Mouse (Mus musculus) brain, embryonic 18.5 days (tissue): ENCODE measurements around the gene Sp100.
"Not testable (repeated sequence)": the region's sequence is repeated elsewhere in the genome, so short reads cannot be mapped to it uniquely, and the experiment has no call there.

Experiments
- DNase-seq: peaks from one replicate; pipeline ENCODE4 v3.0.0-alpha.2; 2012; ENCODE audit warnings: low read depth, low spot score

Sp100 gene

DNA sequence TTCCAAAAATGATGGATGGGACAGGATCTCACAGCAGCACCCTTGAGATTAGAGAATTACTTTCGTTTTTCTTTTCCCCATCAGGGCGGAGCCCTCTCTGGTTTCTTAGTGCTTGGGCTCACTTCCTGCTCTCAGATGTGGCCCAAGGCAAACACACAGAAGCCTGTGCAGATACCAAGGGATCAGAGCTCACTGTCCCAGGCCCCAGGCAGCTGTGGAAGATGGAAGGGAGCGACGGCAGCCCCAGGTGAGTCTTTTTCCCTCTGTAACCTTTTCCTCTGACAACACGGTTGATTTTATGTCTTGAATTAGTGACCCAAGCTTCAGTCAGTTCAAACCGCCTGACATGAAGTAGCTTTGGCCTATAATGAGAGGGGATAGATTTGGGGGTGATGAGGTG is at the start of gene Sp100:
Sp100 (plus strand) TSS at position 108 of the 400 bp plus-strand sequence.
- DNase-seq: not testable (repeated sequence)

GRCm38 (mm10) chr1:85600078-85600477 is 49.7 kb upstream of the Sp100 start, which contains the start of gene Sp140:
Gene Sp140 (plus strand): TSS chr1:85600378.
- not testable (repeated sequence) for DNase-seq

DNA sequence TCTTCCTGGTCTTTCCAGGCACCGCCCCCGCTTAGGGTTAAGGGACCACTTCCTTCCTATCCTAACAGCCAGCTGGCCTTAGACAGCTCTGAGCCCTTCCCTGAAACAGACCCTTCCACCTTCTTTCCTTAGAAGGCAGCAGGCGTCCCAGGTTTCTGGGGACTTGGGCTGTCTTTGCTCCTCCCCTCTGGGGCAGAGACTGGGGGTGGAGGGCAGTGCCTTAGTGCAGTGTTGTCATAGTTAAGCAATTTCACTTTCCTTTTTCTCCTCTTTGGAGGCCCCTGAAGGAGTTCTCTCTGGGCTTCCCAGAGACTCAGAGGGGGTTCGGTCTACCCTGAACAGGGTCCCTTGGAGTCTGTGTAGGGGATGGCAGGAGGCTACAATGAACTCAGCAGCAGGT is 49.0 kb upstream of the Sp100 start:
- DNase-seq: not testable (repeated sequence)

DNA sequence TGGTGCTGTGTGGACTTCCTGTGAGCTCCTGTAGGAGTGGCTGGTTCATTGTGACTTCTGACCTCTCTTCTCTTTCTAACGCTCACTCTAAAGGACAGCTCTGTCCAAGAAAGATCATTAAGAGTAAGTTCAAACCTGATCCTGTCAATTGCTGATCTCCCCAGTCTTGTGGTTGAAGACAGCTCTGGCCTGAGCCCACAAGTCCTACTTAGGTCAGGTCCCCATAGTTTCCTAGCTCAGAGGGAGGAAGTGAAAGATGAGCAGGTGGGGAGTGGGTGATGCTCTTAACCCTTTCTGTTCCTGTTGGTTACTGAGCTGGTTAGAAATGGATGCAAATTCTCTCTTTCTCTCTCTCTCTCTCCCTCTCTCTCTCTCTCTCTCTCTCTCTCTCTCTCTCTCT is 45.4 kb upstream of the Sp100 start:
- not testable (repeated sequence) for DNase-seq

- DNase-seq: not testable (repeated sequence)
Measured at GRCm38 (mm10) chr1:85608361-85608760, 41.4 kb upstream of the Sp100 start.

- DNase-seq: not testable (repeated sequence)
Measured at GRCm38 (mm10) chr1:85610581-85610980, 39.2 kb upstream of the Sp100 start.

DNA sequence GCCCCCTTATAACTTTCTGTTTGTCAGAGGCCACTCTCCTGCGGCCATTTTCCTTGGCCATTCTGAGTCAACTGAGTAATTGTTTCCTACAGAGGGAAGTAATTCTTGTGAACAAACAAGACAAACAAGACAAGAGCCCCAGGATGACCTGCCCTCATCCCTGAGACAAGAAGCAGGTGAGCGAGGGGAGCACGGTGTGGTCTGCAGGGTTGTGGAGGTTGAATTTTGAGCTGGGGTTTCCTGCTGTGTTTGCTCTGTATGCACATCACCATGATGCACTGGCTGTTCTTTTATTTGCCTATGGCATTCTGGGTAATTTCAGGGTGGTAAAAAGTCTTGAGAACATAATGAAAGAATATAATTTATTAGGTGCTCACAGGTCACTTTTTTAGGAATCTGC is 34.7 kb upstream of the Sp100 start:
- not testable (repeated sequence) for DNase-seq

DNA sequence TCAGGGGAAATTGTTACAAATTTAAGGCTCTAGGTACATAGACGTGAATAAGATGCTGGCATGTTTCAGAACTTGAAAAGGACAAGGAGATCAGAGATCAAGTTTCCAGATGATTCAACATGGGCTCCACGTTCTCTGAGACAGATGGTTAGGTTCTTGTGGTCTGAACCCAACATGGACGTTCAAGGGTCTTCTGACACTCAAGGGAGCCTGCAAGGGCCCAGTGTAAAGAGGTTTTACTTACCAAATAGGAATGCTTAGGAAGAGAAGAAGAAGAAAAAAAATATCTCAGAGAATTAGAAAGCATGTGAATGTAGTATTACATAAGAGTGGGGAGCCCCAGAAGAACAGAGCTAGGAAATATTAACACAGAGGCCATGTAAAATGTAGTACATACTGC is 34.0 kb upstream of the Sp100 start:
- not testable (repeated sequence) for DNase-seq

DNA sequence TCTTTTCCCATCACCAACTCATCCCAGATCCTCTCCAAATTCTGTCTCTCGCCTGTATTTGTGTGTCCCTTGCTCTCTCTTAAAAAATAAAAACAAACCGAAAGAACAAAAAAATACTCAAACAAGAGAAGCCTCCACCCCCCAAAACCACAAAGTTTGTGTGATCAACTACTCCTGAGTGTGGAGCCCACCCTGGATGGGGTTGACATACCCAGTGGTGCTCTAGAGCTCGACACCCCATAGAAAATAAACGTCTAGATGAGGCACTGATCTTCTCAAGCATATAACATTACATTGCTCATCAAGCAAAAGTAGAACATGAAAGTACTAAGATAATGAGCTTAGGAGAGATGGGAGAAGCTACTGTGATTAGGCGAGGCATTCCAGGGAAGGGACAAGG is 32.6 kb upstream of the Sp100 start:
- DNase-seq: not testable (repeated sequence)

GRCm38 (mm10) chr1:85618689-85619088 is 31.1 kb upstream of the Sp100 start:
- not testable (repeated sequence) for DNase-seq

- DNase-seq: not testable (repeated sequence)
Measured at GRCm38 (mm10) chr1:85636936-85637335, 12.9 kb upstream of the Sp100 start.

DNA sequence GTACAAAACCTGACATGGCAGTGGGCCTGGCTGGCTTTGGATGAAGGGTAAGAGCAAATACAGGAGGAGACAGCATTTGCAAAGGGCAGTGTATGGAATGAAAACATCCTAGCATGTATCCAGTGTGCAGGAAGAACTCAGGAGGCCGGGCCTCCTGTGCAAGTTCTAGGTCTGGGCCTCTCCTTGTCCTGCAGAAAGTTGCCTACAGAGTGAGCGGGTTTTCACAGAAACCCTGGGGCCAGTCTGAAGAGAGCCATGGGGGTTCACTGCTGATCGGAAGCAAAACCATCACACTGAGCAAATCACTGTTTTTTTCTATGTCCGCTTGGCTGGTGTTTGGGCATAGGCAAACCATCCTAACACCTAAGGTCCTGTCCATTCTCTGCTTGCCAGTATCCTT is 11.6 kb upstream of the Sp100 start:
- not testable (repeated sequence) for DNase-seq

DNA sequence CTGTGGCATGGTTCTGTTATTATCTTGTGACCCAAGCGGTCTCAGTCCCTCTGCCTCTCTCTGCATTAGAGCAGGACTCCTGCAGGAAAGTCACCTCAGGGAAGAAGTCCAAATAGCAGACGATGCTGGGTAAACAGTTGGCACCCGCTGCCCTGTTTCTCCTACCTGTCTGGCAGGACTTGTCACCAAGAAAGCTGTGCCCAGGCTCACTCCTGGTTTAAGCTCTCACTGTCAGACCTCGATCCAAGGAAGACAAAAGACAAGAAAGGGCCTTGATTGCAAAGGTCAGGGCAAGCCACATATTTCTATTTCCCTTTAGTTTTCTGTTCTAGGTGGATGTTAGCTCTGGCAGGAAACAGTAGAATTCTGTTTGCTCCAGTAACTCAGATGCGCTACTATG is 736 bp downstream of the Sp100 start:
- not testable (repeated sequence) for DNase-seq

DNA sequence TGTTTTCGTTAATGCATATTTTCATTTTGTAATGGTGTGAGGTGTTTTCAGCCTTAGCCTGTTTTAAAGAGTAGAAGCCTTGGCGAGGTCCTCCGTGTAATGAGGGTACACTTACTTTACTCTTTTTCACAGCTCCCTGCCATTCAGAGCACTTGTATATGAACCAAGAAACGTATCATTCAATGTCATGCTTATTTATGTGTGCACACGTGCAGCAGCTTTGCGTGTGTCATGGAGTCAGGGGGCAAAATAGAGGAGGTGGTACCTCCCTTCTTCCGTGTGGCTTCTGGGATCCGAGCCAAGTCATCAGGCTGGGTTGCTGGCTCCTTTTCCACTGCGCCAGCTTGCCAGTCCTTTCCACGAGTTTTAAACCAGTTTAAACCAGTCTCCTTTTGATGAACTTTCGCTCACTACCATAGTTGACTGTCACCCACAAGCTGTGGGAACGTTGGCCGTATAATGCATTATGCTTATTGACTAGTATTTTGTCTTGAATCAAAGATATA is 2.0 kb downstream of the Sp100 start:
- not testable (repeated sequence) for DNase-seq

- DNase-seq: not testable (repeated sequence)
Measured at GRCm38 (mm10) chr1:85657211-85657610, 7.4 kb downstream of the Sp100 start.

GRCm38 (mm10) chr1:85664266-85664665 is 14.5 kb downstream of the Sp100 start:
- DNase-seq: no peak

GRCm38 (mm10) chr1:85680226-85680625 is 30.4 kb downstream of the Sp100 start:
- DNase-seq: no peak

GRCm38 (mm10) chr1:85686666-85687065 is 36.9 kb downstream of the Sp100 start:
- no peak for DNase-seq

DNA sequence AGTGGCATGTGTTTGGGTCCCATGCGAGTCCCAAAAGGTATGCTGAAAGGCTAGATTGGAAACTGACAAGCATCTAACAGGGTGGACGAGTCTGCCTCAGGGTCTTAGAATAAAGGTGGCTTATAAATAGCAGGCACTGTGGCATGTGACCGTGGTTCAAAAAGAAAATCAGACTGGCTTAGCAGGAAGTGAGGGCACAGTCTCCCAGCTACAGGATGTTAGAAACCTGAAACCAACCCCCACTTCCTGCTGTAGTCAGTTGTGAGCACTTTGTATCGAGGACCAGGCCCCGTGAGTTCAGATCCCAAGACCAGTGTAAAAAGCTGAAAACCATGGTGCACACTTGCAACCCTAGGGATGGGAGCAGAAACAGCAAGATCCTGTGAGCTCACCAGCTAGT is 37.6 kb downstream of the Sp100 start:
- no peak for DNase-seq

- no peak for DNase-seq
Measured at GRCm38 (mm10) chr1:85690544-85690943, 40.8 kb downstream of the Sp100 start.

DNA sequence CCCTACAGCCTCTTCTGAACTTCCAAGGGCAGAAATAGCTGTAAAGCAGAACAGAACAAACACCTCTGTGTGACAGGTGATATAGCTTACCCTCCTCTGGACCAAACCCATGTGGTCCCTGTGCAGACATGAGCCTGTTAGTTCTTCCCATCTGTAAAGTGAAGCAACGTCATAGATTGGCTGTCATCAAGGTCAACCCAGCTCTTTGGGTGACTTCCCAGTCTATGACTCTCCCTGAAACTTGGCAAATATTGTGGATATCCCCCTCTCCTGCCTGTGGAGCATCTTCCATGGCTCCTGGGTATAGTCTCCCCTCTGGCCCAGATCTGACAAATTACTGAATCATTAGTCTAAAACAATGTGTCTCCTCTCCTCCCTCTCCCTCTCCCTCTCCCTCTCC is 42.5 kb downstream of the Sp100 start:
- DNase-seq: no peak

DNA sequence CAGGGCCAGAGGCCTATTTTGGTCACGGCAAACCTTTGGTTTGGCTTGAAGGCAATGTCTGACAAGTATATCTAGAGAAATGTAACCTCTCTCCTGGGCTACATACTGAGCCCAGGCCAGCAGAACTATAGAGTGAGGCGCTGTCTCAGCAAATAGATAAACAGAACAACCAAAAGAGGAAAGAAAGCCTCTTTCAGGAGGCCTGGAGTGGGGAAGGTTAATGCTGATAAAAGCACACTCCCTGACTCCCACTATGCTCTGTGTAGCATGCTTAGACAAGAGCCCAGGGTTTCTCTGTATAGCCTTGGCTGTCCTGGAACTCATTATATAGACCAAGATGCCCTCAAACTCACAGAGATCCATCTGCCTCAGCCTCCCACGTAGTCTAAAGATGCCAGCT is 43.5 kb downstream of the Sp100 start:
- DNase-seq: no peak

GRCm38 (mm10) chr1:85695646-85696045 is 45.9 kb downstream of the Sp100 start:
- DNase-seq: no peak
